Mouse (Mus musculus): ENCODE measurements around the gene Lrrc7. TPM values are rescaled to one million over a fixed set of nuclear protein-coding genes. Genes with fewer than 3 reads are reported as not detected.

The Lrrc7 gene
- polyA plus RNA-seq, 1 experiment from 2014 or later: 0.03 TPM

GRCm38 (mm10) chr3:158174880-158175735 is 386.9 kb downstream of the Lrrc7 start:
- in situ Hi-C loops (cut with MboI; ENCODE audit: low pct_unique_long_range_greater_than_20kb): no loop called here
- no peak for ATAC-seq
- ChIA-PET CTCF (no interaction called here), POLR2A (no interaction called here)
- no peak for DNase-seq (ENCODE audit: low read depth, low spot score)
- no peak for TF ChIP-seq CTCF (IDR thresholded peaks at IDR 0.05)
- H3K27me3 ChIP-seq: no peaks in the 10 kb centered on the region

- CTCF ChIA-PET: interaction anchor here (0.6 to 1.0 kb wide), 3 partner anchors 14 to 700 kb away, joined by 3 read pairs; no protein-coding TSS in a partner anchor
- POLR2A ChIA-PET: no interaction called here
- no peak for TF ChIP-seq CTCF (IDR thresholded peaks at IDR 0.05)
- no peaks in the 10 kb centered on the region for H3K27me3 ChIP-seq
- ATAC-seq: no peak
- in situ Hi-C loops (cut with MboI; ENCODE audit: low pct_unique_long_range_greater_than_20kb): no loop called here
- DNase-seq (ENCODE audit: low read depth, low spot score): no peak
Measured at GRCm38 (mm10) chr3:158169180-158169579, 392.8 kb downstream of the Lrrc7 start.

DNA sequence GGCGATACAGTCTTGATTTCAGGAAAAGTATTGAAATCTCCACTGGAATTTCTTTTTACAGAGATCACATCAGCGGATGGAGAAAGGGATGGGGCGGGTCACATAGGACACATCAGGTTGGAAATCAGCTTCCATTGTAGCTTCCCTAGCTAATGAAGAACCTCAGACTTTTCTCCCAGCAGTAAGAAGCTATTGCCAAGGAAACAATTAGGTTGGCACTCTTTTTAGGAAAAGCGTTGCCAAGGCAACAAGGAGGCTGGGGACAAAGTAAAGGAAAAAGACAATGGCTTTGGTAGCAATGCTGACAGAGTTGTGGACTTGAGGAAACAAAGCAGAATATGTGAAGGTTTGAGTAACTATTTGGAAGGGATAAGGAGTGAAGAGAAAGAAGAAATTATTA is 393.6 kb downstream of the Lrrc7 start:
- no peak for ATAC-seq
- CTCF ChIA-PET: interaction anchor here (1.0 kb wide), 1 partner anchor 59 kb away, joined by 3 read pairs; no protein-coding TSS in a partner anchor
- in situ Hi-C loops (cut with MboI; ENCODE audit: low pct_unique_long_range_greater_than_20kb): no loop called here
- DNase-seq (ENCODE audit: low read depth, low spot score): no peak
- POLR2A ChIA-PET: no interaction called here
- H3K27me3 ChIP-seq: no peaks in the 10 kb centered on the region
- TF ChIP-seq CTCF (IDR thresholded peaks at IDR 0.05): no peak

- in situ Hi-C loops (cut with MboI; ENCODE audit: low pct_unique_long_range_greater_than_20kb): no loop called here
- DNase-seq (ENCODE audit: low read depth, low spot score) (no peak), ATAC-seq (no peak)
- no peaks in the 10 kb centered on the region for H3K27me3 ChIP-seq
- ChIA-PET CTCF (interaction anchor here (1.0 to 1.2 kb wide), 2 partner anchors 42 to 201 kb away, joined by 3 to 4 read pairs; no protein-coding TSS in a partner anchor), POLR2A (no interaction called here)
- peak; percentile 56 for TF ChIP-seq CTCF (IDR thresholded peaks at IDR 0.05)
Measured at GRCm38 (mm10) chr3:158165004-158165403, 397.0 kb downstream of the Lrrc7 start.

GRCm38 (mm10) chr3:158164452-158164851 is 397.6 kb downstream of the Lrrc7 start:
- TF ChIP-seq CTCF (IDR thresholded peaks at IDR 0.05): no peak
- no peak for ATAC-seq
- no peak for DNase-seq (ENCODE audit: low read depth, low spot score)
- in situ Hi-C loops (cut with MboI; ENCODE audit: low pct_unique_long_range_greater_than_20kb): no loop called here
- CTCF ChIA-PET: interaction anchor here (1.0 to 1.2 kb wide), 2 partner anchors 43 to 201 kb away, joined by 3 to 4 read pairs; no protein-coding TSS in a partner anchor
- POLR2A ChIA-PET: interaction anchor here (0.6 kb wide), 1 partner anchor 120 kb away, joined by 3 read pairs; no protein-coding TSS in a partner anchor
- no peaks in the 10 kb centered on the region for H3K27me3 ChIP-seq

DNA sequence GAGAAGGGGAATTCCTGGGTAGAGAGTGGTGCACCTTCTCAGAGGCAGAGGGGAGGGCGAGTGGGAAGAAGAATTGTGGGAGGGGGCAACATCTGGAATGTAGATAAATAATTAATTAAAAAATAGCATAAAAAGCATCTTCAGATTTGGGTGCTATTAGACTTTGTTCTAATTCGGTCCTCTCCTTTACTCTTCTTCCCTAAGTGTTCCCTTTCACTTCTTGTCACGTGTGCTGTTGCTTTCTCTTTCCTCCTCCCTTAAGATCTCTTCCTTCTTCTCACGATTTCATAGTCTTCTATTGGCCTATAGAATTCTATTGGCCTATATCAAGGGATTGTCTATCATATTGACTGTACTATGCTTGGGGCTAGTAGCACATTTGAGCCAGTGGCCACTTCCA is 398.9 kb downstream of the Lrrc7 start:
- H3K27me3 ChIP-seq: no peaks in the 10 kb centered on the region
- in situ Hi-C loops (cut with MboI; ENCODE audit: low pct_unique_long_range_greater_than_20kb): no loop called here
- no peak for ATAC-seq
- no peak for TF ChIP-seq CTCF (IDR thresholded peaks at IDR 0.05)
- DNase-seq (ENCODE audit: low read depth, low spot score): no peak
- POLR2A ChIA-PET: interaction anchor here (0.7 kb wide), 1 partner anchor 313 kb away, joined by 3 read pairs; no protein-coding TSS in a partner anchor
- CTCF ChIA-PET: no interaction called here

DNA sequence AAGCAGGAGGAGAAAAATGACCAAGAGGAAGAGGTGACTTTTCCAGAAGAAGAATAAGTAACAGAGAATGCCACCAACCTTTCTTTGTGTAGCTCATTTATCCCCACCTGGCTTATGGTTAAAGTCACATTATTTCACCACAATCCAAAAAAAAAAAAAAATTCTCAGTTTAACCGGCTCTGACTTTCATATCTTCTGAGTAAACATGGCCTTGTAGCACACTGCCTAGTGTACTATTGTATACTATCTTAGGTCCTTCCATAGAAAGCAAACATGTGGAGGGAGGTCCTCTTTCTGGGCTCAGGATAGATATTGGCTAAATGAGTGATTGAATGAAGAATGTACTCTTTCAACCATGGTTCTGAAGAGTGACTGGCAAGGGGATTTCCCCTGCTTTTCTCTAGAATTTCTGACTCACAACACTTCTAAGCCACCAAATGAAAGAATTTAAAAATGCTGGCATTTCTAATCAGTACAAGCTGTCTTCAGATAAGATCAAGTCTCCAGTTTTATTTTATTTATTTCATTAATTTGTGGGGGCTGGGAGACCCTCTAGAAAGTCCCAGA is 400.0 kb downstream of the Lrrc7 start:
- no peak for DNase-seq (ENCODE audit: low read depth, low spot score)
- in situ Hi-C loops (cut with MboI; ENCODE audit: low pct_unique_long_range_greater_than_20kb): no loop called here
- POLR2A ChIA-PET: no interaction called here
- CTCF ChIA-PET: no interaction called here
- H3K27me3 ChIP-seq: no peaks in the 10 kb centered on the region
- TF ChIP-seq CTCF (IDR thresholded peaks at IDR 0.05): no peak
- peak; percentile 28 for ATAC-seq

GRCm38 (mm10) chr3:158155515-158156286 is 406.3 kb downstream of the Lrrc7 start:
- in situ Hi-C loops (cut with MboI; ENCODE audit: low pct_unique_long_range_greater_than_20kb): no loop called here
- CTCF ChIA-PET: interaction anchor here (1.0 kb wide), 1 partner anchor 65 kb away, joined by 3 read pairs; no protein-coding TSS in a partner anchor
- TF ChIP-seq CTCF (IDR thresholded peaks at IDR 0.05): no peak
- DNase-seq (ENCODE audit: low read depth, low spot score): no peak
- ATAC-seq: no peak
- no peaks in the 10 kb centered on the region for H3K27me3 ChIP-seq
- POLR2A ChIA-PET: no interaction called here

DNA sequence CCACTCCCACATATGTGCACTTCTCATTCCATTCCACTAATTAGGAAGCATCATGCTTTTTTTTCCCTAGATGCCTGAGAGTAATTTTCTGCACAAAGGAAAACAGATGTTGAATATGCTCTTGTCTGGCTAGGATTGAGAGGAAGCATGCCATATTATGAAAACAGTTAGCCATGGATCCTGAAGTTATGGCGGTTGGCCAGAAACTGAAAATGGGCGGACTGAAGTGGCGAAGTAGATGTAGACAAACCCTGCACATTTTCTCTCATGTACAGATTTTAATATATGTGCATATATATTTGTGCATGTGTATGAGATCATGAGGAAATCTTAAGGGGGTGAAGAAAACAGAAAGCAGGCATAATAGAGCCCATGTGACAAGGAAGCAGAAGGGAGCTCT is 407.9 kb downstream of the Lrrc7 start:
- in situ Hi-C loops (cut with MboI; ENCODE audit: low pct_unique_long_range_greater_than_20kb): no loop called here
- ChIA-PET CTCF (no interaction called here), POLR2A (interaction anchor here (0.9 kb wide), 1 partner anchor 80 kb away, joined by 4 read pairs; no protein-coding TSS in a partner anchor)
- no peak for DNase-seq (ENCODE audit: low read depth, low spot score)
- ATAC-seq: no peak
- no peak for TF ChIP-seq CTCF (IDR thresholded peaks at IDR 0.05)
- no peaks in the 10 kb centered on the region for H3K27me3 ChIP-seq

- H3K27me3 ChIP-seq: no peaks in the 10 kb centered on the region
- CTCF ChIA-PET: no interaction called here
- in situ Hi-C loops (cut with MboI; ENCODE audit: low pct_unique_long_range_greater_than_20kb): no loop called here
- TF ChIP-seq CTCF (IDR thresholded peaks at IDR 0.05): no peak
- DNase-seq (ENCODE audit: low read depth, low spot score): no peak
- ATAC-seq: no peak
- POLR2A ChIA-PET: no interaction called here
Measured at GRCm38 (mm10) chr3:158148998-158149397, 413.0 kb downstream of the Lrrc7 start.
